Mouse (Mus musculus): ENCODE data around the gene Ttc21a. TPM values are rescaled to one million over a fixed set of nuclear protein-coding genes. Genes with fewer than 3 reads are reported as not detected.

Ttc21a gene
- polyA plus RNA-seq, 1 experiment from 2014 or later: 0.13 TPM

DNA sequence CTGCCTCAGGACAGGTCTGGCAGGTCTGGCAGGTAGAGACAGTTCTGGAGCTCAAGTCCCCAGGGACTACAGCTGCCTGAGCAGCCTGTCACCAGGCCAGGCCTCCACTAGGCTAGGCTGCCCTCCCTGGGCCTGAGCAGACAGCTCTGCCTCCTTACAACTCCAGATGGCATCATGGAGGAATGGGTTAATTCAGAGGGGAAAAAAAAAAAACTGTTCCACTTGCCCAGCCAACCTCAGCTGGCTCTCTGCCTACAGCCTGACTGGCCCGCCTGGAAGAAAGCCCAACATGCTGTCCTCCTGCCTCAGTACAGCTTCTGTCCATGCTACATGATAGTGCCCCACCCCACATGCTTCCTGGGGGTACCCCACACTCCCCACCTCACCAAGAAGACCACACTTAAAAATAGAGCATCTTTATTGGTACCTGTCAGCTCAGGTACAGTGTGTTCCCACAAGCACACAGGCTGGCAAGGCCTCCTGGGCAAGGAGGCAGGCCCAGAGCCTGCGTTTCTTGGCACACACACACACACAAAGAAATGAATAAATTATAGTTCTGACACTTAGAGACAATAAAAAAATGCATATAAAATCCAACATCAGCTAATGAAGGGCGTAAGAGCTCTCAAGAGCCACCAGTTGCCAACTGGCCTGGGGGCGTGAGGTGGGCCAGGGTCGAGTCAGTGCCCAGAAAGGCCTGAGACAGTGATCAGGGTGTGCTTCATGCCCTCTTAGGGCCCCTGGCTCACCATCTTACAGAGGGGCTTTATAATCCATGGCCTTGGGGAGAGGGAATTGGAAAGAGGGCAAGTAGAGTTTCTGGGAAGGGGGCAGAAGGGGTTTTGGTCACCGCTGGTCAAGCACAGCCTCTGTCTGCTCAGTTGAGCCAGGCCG, 33.6 kb downstream of the Ttc21a start:
- no peak for ATAC-seq (ENCODE audit: insufficient number of reproducible peaks, low FRiP score, low TSS enrichment, low read depth)
- WGBS: 57% methylated on average over 7 of the region's 7 CpGs
- Histone ChIP-seq H3K36me3 (peaks cover 32% of the 10 kb centered on the region), H3K4me3 (no peak overlapping the region), H3K9ac (no peak overlapping the region), H3K4me1 (peaks cover 20% of the 10 kb centered on the region), H3K27ac (peak overlapping the region; percentile 77), H3K9me3 (no peaks in the 10 kb centered on the region), H3K4me2 (no peak overlapping the region), H3K27me3 (no peaks in the 10 kb centered on the region)

DNA sequence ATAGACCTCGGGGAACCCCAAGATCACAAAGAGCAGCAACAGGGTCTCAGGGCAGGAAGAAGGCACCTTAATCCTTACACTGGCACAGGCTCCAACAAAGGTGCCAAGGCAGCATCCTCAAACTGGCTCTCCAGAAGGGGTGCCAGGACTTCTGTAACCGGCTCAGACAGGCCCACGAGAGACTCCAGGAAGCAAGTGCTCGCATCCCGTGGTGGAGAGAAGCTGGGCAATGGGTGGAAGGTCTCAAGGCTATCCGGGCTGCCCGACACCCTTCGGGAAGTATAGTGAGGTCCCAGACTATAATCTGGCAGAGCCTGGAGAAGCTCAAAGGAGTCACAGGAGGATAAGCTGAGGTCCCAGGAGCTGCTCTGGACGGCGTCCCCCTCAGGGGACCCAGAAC, 34.8 kb downstream of the Ttc21a start:
- H3K9ac ChIP-seq: no peak overlapping the region
- no peak overlapping the region for H3K4me3 ChIP-seq
- no peaks in the 10 kb centered on the region for H3K27me3 ChIP-seq
- no peak overlapping the region for H3K27ac ChIP-seq
- H3K9me3 ChIP-seq: no peaks in the 10 kb centered on the region
- WGBS: 93% methylated on average over 10 of the region's 10 CpGs
- no peak overlapping the region for H3K4me2 ChIP-seq
- peaks cover 32% of the 10 kb centered on the region for H3K36me3 ChIP-seq
- no peak for ATAC-seq (ENCODE audit: insufficient number of reproducible peaks, low FRiP score, low TSS enrichment, low read depth)
- H3K4me1 ChIP-seq: peaks cover 28% of the 10 kb centered on the region

DNA sequence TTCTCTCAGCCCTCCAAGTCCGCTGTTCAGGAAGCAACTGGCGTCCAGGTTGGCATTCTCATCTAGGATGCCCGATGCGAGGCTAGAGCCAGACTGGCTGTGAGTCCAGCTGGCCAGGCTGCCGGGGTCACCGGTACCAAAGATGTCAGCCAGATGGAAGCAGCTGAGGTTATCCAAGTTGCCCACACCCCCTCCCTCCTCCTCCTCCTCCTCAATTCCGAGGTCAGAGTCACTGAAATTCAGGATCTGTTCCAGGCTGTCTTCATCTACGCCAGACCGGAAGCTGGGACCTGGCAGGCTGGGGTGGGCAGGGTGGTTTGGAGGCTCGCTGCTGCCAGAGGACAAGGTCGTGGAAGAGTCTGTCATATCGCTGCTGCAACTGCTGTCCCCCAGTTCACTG, 35.2 kb downstream of the Ttc21a start:
- Histone ChIP-seq H3K4me2 (no peak overlapping the region), H3K36me3 (peaks cover 32% of the 10 kb centered on the region), H3K9me3 (no peaks in the 10 kb centered on the region), H3K9ac (no peak overlapping the region), H3K27ac (no peak overlapping the region), H3K27me3 (no peaks in the 10 kb centered on the region), H3K4me3 (no peak overlapping the region), H3K4me1 (peaks cover 32% of the 10 kb centered on the region)
- WGBS: 83% methylated on average over 12 of the region's 12 CpGs
- no peak for ATAC-seq (ENCODE audit: insufficient number of reproducible peaks, low FRiP score, low TSS enrichment, low read depth)

DNA sequence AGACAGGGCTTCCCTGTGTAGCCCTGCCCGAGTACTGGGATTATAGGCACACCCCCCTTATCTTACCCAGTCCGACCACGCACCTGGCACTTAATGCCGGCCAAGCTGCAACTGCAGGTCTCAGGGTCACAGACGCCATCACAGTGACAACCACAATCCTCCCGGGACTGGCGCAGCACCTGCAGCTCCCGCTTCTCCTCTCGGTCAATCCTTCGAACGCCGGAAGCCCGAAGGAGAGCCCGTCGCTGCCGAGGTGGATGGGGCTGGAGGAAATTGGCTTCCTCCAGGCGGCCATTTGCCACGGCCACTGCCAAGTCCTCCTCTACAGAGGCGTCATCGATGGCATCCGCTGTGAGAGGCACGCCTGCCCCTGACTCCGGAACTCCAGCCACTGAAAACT, 35.9 kb downstream of the Ttc21a start:
- H3K36me3 ChIP-seq: peaks cover 32% of the 10 kb centered on the region
- H3K4me2 ChIP-seq: no peak overlapping the region
- no peaks in the 10 kb centered on the region for H3K9me3 ChIP-seq
- no peaks in the 10 kb centered on the region for H3K27me3 ChIP-seq
- no peak overlapping the region for H3K9ac ChIP-seq
- H3K4me3 ChIP-seq: no peak overlapping the region
- ATAC-seq (ENCODE audit: insufficient number of reproducible peaks, low FRiP score, low TSS enrichment, low read depth): no peak
- WGBS: 93% methylated on average over 23 of the region's 23 CpGs
- H3K4me1 ChIP-seq: peaks cover 39% of the 10 kb centered on the region
- no peak overlapping the region for H3K27ac ChIP-seq

DNA sequence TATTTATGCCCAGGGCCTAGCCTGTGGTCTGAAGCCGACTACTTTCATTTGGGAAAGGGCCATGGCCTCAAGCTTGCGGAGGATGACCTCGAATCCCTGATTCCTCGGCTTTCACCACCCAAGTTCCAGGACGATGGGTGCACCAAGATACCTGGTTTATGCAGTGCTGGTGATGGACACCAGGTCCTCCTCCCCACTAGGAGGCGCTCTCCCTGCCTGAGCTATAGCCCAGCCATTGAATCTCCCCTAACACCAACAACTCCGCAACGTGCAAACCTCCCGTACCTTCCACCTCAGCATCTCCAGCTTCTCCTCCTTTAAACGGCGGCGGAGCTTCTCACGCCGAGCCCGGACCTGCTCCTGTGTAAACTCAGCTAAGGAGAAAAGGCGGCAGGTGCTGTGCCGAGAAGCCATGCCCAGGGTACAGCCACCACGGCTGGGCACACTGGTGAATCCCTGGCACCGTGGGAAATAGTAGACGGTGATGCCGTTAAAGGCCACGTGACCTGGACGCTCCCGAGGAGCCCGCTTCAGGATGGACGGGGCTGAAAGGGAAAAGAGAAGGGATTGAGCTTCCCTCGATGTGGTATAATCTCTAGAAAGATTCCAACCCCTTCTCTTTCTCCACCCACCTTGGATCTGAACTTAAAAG, 36.6 kb downstream of the Ttc21a start:
- no peak overlapping the region for H3K9ac ChIP-seq
- 91% methylated on average over 27 of the region's 27 CpGs for WGBS
- no peak overlapping the region for H3K27ac ChIP-seq
- no peak overlapping the region for H3K4me3 ChIP-seq
- no peak for ATAC-seq (ENCODE audit: insufficient number of reproducible peaks, low FRiP score, low TSS enrichment, low read depth)
- H3K36me3 ChIP-seq: peaks cover 32% of the 10 kb centered on the region
- H3K4me2 ChIP-seq: no peak overlapping the region
- H3K4me1 ChIP-seq: peaks cover 46% of the 10 kb centered on the region
- no peaks in the 10 kb centered on the region for H3K9me3 ChIP-seq
- H3K27me3 ChIP-seq: no peaks in the 10 kb centered on the region

DNA sequence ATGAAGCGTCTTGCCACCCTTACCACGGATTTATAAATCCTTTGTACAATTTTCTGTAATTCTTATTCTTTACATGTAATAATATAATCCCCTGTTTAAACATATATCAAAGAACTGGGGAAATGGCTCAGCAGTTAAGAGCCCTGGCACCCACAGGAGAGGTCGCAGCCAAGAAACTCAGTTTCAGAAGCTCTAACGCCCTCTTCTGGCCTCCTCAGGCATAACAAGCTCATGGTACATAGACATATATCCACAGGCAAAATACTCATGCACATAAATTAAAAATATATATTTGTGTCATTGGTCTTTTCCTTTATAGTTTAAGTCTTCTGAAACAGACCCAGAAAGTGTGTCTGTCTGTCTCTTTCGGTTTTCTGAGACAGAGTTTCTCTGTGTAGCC, 37.2 kb downstream of the Ttc21a start:
- H3K9ac ChIP-seq: no peak overlapping the region
- H3K4me2 ChIP-seq: no peak overlapping the region
- ATAC-seq (ENCODE audit: insufficient number of reproducible peaks, low FRiP score, low TSS enrichment, low read depth): no peak
- no peak overlapping the region for H3K4me3 ChIP-seq
- H3K4me1 ChIP-seq: peaks cover 52% of the 10 kb centered on the region
- no peak overlapping the region for H3K27ac ChIP-seq
- H3K9me3 ChIP-seq: no peaks in the 10 kb centered on the region
- no peaks in the 10 kb centered on the region for H3K27me3 ChIP-seq
- 83% methylated on average over 5 of the region's 5 CpGs for WGBS
- peaks cover 32% of the 10 kb centered on the region for H3K36me3 ChIP-seq

DNA sequence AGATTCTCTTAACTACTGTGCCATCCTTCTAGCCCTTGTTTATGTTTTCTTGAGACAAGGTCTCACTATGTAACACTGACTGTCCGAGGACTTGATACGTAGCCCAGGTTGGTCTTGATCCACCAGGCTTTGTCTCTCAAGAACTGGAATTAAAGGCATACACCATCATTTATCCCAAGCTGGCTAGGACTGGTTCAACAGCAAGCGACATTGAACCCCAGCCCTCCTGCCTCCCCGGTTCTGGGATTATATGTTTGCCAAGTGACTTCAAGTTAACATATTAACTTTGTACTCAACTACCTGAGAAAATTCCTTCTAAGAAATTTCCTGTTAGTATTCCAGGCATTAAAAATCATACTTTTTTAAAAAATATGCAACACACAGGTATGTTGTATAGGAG, 37.9 kb downstream of the Ttc21a start:
- Histone ChIP-seq H3K9me3 (no peaks in the 10 kb centered on the region), H3K4me1 (peaks cover 47% of the 10 kb centered on the region), H3K27ac (no peak overlapping the region), H3K9ac (no peak overlapping the region), H3K27me3 (no peaks in the 10 kb centered on the region), H3K4me3 (no peak overlapping the region), H3K36me3 (peaks cover 32% of the 10 kb centered on the region), H3K4me2 (no peak overlapping the region)
- WGBS: 95% methylated on average over 4 of the region's 4 CpGs
- ATAC-seq (ENCODE audit: insufficient number of reproducible peaks, low FRiP score, low TSS enrichment, low read depth): no peak

DNA sequence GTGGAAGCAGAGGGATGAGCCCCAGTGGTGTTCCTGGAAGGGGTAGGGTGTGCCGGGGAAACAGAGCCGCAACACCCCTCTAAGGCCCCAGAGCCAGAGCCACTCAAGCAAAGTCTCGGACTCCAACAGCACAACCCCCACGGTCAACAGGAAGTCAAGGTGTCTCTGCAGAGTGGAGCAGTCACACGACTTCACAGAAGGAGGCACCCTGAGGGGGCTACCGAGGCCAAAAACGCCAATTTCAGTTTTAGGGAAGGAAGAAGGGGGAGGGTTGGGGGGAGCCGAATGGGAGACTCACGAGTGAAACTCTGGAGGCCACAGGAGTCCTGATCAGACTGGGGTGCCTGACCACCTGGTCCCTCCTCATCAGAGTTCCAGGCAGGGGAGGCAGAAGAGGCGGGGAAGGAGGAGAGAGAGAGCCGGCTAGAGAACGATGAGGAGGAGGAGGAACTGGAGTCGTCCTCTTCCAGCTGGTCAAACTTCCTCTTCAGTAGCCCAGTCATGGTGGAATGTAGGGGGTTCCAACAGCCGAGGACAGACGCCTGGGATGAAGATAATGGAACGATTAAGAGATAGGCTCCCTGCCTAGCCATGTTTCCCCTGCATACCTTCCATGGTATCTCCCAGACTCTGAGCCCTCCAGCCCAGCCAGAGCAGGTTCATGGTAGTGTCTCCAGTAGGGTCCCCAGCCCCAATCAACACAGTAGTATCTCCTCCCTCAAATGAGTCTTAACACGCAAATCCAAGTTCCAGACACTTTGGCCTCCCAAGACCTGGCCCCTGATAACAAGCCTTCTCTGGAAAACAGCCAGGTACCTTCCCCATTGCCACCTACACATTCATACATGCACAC, 39.5 kb downstream of the Ttc21a start:
- 26% methylated on average over 17 of the region's 17 CpGs for WGBS
- Histone ChIP-seq H3K4me2 (no peak overlapping the region), H3K36me3 (peaks cover 29% of the 10 kb centered on the region), H3K9ac (no peak overlapping the region), H3K27me3 (no peaks in the 10 kb centered on the region), H3K9me3 (no peaks in the 10 kb centered on the region), H3K4me3 (no peak overlapping the region), H3K4me1 (peaks cover 48% of the 10 kb centered on the region), H3K27ac (peak overlapping the region; percentile 27; the same call in 1 of the 2 replicates)
- no peak for ATAC-seq (ENCODE audit: insufficient number of reproducible peaks, low FRiP score, low TSS enrichment, low read depth)

DNA sequence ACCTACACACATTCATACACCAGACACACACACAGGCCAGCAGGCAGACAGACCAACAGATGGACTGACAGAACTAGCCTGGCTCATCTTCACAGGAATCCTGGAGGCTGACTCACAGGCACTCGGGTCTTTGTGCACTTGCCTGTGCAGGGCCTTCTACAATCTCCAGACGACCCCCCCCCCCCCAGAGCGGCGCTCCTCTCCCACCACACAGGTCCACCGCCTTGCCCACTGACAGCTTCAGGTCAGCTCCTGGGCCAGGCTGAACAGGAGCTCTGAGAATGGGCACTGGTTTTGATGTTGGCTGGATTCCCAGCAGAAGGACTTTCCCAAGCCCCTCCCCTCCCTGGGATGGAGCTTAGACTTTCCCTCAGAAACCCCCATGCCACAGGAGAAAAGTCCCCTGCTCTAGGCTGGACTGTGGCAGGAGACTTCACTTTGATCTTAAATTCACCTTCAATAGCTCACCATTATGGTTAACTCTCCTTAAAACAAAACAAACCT, 40.2 kb downstream of the Ttc21a start:
- Histone ChIP-seq H3K36me3 (peaks cover 23% of the 10 kb centered on the region), H3K9ac (no peak overlapping the region), H3K27me3 (no peaks in the 10 kb centered on the region), H3K4me3 (no peak overlapping the region), H3K27ac (peak overlapping the region; percentile 27; the same call in 1 of the 2 replicates), H3K4me1 (peaks cover 55% of the 10 kb centered on the region), H3K9me3 (no peaks in the 10 kb centered on the region), H3K4me2 (no peak overlapping the region)
- WGBS: 32% methylated on average over 5 of the region's 5 CpGs
- no peak for ATAC-seq (ENCODE audit: insufficient number of reproducible peaks, low FRiP score, low TSS enrichment, low read depth)

DNA sequence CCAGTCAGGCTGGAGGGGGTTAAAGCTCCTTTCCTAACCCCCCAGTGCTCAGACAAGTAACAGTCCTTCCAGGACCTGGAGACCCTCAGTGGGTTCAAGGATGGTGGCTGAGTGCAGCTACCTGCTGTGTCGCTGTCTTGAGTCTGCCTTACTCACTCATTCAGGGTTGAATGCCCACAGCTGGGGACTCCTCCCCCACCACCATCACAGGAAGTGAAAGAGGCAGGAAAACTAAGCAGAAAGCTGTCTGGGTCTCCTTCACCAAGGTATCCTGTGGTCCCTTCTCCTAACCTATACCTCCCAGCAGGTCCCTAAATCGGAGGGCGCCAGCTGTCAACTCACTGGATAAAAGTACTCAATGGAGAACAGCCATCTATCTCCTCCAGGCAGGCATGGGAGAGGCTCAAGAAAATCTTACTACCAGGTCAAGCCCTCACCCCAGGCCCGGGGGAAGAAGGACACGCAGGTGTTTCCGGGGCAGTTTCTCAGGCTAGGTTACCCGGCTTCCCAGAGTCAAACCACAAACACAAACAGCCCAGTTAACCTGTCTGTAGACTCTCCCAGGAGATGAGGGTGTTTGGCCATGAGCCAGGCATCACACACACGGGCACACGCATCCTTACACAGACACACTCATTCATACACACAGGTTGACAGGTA, 40.9 kb downstream of the Ttc21a start:
- H3K27ac ChIP-seq: no peak overlapping the region; the same call in 1 of the 2 replicates
- WGBS: 46% methylated on average over 9 of the region's 9 CpGs

DNA sequence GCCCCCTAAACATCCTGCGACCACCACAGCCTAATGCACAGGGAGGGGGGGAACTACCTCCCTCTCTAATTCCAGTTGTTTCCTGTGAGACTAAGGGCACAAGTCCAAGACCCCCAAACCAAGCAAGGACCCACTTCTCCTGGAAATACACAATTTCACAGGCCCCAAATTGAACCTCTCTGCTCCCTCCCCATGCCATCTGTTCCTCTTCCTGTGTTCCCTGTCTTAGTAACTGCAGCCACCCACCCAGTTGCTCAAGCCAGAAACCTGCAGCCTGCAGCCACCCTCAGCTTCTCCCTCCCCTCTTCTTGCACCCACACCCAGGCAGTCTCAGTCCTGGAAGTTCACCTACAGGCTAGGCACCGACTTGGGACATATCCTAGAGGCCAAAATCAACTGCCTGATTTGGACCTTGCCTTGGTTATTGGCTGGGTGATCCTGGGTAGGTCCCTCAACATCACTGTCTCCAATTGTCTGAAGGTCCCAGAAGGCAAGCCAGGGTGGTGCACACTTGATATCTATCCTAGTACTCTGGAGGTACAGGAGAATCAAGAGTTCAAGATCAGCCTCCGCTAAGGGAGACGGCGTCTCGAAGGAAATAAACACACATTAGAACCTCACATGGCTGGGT, 41.5 kb downstream of the Ttc21a start:
- Histone ChIP-seq H3K9me3 (no peaks in the 10 kb centered on the region), H3K4me1 (peaks cover 63% of the 10 kb centered on the region), H3K9ac (no peak overlapping the region), H3K4me2 (no peak overlapping the region), H3K36me3 (peaks cover 10% of the 10 kb centered on the region), H3K4me3 (no peak overlapping the region), H3K27me3 (no peaks in the 10 kb centered on the region), H3K27ac (no peak overlapping the region)
- ATAC-seq (ENCODE audit: insufficient number of reproducible peaks, low FRiP score, low TSS enrichment, low read depth): no peak
- 75% methylated on average over 6 of the region's 6 CpGs for WGBS

More for the DNA sequence above, 40.9 kb downstream of the Ttc21a start:
- H3K4me2 ChIP-seq: no peak overlapping the region
- H3K36me3 ChIP-seq: peaks cover 16% of the 10 kb centered on the region
- peaks cover 60% of the 10 kb centered on the region for H3K4me1 ChIP-seq
- no peaks in the 10 kb centered on the region for H3K27me3 ChIP-seq
- H3K4me3 ChIP-seq: no peak overlapping the region
- H3K9ac ChIP-seq: no peak overlapping the region
- no peak for ATAC-seq (ENCODE audit: insufficient number of reproducible peaks, low FRiP score, low TSS enrichment, low read depth)
- H3K9me3 ChIP-seq: no peaks in the 10 kb centered on the region
